Mouse (Mus musculus) activated CD4-positive, CD25-positive, alpha-beta regulatory T cell, adult 4 months (primary cell): ENCODE data around the gene Olfr145. TPM values are rescaled to one million over a fixed set of nuclear protein-coding genes. Genes with fewer than 3 reads are reported as not detected.

Experiments used
- ATAC-seq: one replicate; pipeline ENCODE4 v1.8.0; 2017
- polyA plus RNA-seq, 2 experiments: library from polyadenylated mRNA; unstranded; fragments of 100-300 nt; shearing (Covaris generic); gene quantifications; one replicate each; pipeline ENCODE4 v1.2.1; 2017

The Olfr145 gene
- polyA plus RNA-seq: under 1 TPM; 0.11 to 0.15 TPM

GRCm38 (mm10) chr9:37896661-37897060 lies at the start of gene Olfr145:
TSS of gene Olfr145 (plus strand) at chr9:37896724.
- no peak for ATAC-seq

- no peak for ATAC-seq
These were observed 47.3 kb upstream of the Olfr145 start for GRCm38 (mm10) chr9:37849267-37849666.

DNA sequence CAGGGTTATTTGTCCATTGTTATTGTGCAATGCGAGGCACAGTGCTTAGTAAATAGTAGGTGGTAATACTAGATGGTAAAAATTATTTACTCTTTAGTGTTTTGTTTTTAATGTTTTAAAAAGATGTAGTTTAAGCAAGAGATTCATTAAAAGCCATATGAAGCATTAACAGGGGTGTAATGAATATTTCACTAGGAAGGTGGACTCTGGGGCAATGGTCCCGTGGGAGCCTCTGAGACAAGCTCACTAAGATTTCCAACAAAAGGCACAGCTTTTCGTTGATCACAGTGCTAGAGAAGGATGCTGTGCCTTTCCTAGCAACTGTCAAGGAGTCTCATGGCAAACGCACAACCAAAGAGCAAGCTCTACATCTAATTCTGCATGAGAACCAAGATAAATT lies 42.6 kb upstream of the Olfr145 start, which contains the start of gene Olfr877:
TSS of gene Olfr877 (plus strand) at position 301 of the 400 bp plus-strand sequence.
- ATAC-seq: no peak

DNA sequence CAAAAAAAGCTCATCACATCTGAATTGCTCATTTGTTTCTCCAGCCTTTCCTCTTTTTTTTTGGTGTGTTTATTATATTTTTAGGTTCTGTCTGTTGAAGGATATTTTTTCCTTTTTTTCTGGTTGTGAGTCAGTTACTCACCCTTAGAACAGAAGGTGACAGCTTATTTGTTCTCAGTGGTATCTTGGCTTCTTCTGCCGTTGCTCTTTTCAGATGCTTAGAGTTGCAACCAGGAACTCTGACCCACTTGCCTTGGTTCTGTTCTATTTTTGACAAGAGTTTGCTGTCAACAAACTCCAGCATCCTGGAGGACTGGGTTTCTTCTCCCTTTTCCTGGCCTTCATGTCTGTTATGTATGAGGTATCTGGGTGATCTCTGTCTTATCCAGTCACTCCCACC lies 33.2 kb upstream of the Olfr145 start:
- no peak for ATAC-seq

DNA sequence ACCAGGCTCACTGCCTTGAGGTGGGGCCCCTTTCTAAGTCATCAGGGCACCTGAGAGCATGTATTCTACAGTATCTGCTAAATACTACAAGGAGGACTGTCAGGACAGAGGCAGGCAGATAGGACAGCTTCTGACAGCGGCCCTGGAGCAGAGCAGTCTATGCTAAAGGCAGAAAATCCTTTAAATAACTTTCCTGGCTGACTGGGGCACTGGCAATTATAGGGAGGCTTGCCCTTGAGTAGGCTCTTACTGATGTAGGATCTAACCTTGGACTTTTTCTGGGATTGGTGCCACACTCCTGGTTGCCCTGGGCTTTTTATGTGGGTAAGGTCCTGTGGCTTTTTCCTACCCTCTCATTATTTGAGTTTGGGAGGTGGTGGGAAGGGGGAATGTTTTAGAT lies 26.3 kb upstream of the Olfr145 start:
- no peak for ATAC-seq

GRCm38 (mm10) chr9:37871097-37871496 lies 25.4 kb upstream of the Olfr145 start:
- no peak for ATAC-seq

DNA sequence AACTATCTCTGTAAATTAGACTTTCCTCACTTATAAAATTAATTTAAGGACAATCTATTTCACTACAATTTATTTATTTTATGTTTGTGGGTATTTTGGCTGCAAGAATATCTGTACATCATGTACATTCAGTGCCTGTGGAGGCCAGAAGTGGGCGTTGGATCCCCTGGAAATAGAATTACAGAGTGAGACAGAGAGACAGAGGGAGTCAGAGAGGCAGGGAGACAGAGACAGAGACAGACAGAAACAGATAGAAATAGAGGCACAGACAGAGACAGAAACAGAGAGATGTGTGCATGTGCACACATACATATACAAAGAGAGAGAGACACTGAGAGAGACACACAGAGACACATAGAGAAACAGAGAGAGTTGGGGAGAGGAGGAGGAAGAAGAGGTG lies 25.0 kb upstream of the Olfr145 start:
- ATAC-seq: no peak

GRCm38 (mm10) chr9:37890960-37891359 lies 5.6 kb upstream of the Olfr145 start:
- no peak for ATAC-seq

GRCm38 (mm10) chr9:37905555-37905954 lies 9.0 kb downstream of the Olfr145 start:
- ATAC-seq: no peak

- ATAC-seq: no peak
These were observed 21.0 kb downstream of the Olfr145 start, which contains the start of gene Olfr878 for GRCm38 (mm10) chr9:37917540-37917939. TSS of gene Olfr878 (plus strand) at chr9:37917840.

GRCm38 (mm10) chr9:37918018-37918417 lies 21.5 kb downstream of the Olfr145 start:
- no peak for ATAC-seq

- ATAC-seq: no peak
These were observed 27.7 kb downstream of the Olfr145 start for GRCm38 (mm10) chr9:37924194-37924593.

GRCm38 (mm10) chr9:37925445-37925844 lies 28.9 kb downstream of the Olfr145 start:
- ATAC-seq: no peak

GRCm38 (mm10) chr9:37926019-37927013 lies 29.8 kb downstream of the Olfr145 start:
- no peak for ATAC-seq

- ATAC-seq: no peak
These were observed 36.0 kb downstream of the Olfr145 start for GRCm38 (mm10) chr9:37932519-37932918.

DNA sequence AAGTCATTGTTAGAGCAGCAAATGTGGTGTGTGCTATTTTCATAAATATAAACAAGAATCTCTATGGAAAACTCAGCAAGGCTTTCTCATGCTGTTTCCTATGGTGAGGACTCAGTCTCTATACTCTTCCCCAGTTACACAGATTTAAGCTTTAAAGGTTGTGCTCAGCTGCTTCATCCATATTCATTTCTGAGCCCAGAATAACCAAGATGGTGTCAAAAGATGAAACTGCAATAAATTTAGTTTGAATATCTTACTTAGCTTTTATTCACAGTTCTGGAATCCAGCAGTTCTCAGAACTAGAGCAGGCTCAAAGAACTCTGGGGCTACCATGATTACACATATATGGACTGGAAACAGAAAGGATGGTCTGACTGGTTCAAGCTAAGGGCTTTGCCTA lies 37.6 kb downstream of the Olfr145 start:
- ATAC-seq: no peak

DNA sequence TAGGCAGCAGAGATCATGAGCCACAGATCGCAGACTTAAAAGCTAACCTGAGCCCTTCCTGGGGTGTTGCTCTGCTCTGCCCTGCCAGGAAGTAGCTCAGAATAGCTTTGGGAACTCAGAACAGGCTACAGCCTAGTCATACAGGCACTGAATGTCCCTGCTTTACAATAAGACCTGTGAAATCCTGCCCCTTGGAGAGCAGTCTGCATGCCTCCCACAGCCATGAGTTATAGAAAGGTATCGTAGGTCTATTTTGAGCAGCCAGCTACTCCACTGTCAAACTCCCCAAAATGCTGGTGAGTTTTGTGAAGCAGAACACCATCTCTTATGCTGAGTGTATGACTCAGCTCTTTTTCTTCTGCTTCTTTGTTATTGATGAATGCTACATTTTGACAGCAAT lies 44.6 kb downstream of the Olfr145 start:
- no peak for ATAC-seq

Other genes starting within 250 kb of the Olfr145 start
- gene Tbrg1, start 239.4 kb upstream of the Olfr145 start, polyA plus RNA-seq: 100 to 1,000 TPM; 200 to 207 TPM
- not detected for gene Panx3, start 227.5 kb upstream of the Olfr145 start, polyA plus RNA-seq
- gene Olfr160, start 180.5 kb upstream of the Olfr145 start, polyA plus RNA-seq: under 1 TPM in 1 of 2 experiments, not detected in 1; 0.41 TPM
- gene Olfr874, start 151.6 kb upstream of the Olfr145 start, polyA plus RNA-seq: not detected
- gene Olfr875, start 124.9 kb upstream of the Olfr145 start, polyA plus RNA-seq: not detected
- under 1 TPM; 0.10 to 0.20 TPM for gene Olfr876, start 93.7 kb upstream of the Olfr145 start, polyA plus RNA-seq
- gene Olfr877, start 42.5 kb upstream of the Olfr145 start, polyA plus RNA-seq: not detected
- under 1 TPM in 1 of 2 experiments, not detected in 1; 0.21 TPM for gene Olfr878, start 21.1 kb downstream of the Olfr145 start, polyA plus RNA-seq
- under 1 TPM in 1 of 2 experiments, not detected in 1; 0.16 TPM for gene Olfr881, start 95.1 kb downstream of the Olfr145 start, polyA plus RNA-seq
- not detected for gene Olfr883, start 129.1 kb downstream of the Olfr145 start, polyA plus RNA-seq
- not detected for gene Olfr884, start 149.8 kb downstream of the Olfr145 start, polyA plus RNA-seq
- not detected for gene Olfr885, start 164.6 kb downstream of the Olfr145 start, polyA plus RNA-seq
- not detected for gene Olfr887, start 187.3 kb downstream of the Olfr145 start, polyA plus RNA-seq
- gene Olfr888, start 211.4 kb downstream of the Olfr145 start, polyA plus RNA-seq: not detected
- under 1 TPM in 1 of 2 experiments, not detected in 1; 0.05 TPM for gene Olfr889, start 218.5 kb downstream of the Olfr145 start, polyA plus RNA-seq
- gene Olfr890, start 245.8 kb downstream of the Olfr145 start, polyA plus RNA-seq: under 1 TPM in 1 of 2 experiments, not detected in 1; 0.17 TPM